Mouse (Mus musculus) adrenal gland, adult 2 months (tissue): ENCODE measurements around the gene Shld1. TPM values are rescaled to one million over a fixed set of nuclear protein-coding genes. Genes with fewer than 3 reads are reported as not detected.

Experiments used
- DNase-seq: peaks from one replicate; pipeline ENCODE4 v3.0.0; 2021
- long read RNA-seq: library from polyadenylated mRNA; stranded (forward); transcript quantifications from one replicate; pipeline ENCODE4 v2.0.0, GENCODE M21; 2021
- polyA plus RNA-seq: library from polyadenylated mRNA; depleted of rRNA; stranded (reverse); fragments of >200 nt; gene quantifications from 2 replicates; pipeline ENCODE4 v1.2.3, GENCODE M21; 2012; rRNA removed
- total RNA-seq, 2 experiments: library from RNA; stranded (reverse); gene quantifications; 2 replicates each; pipeline ENCODE4 v1.2.3; 2021

The Shld1 gene
- total RNA-seq (1 to 10 TPM; 6.6 to 8.0 TPM), polyA plus RNA-seq (10.1 and 10.3 TPM in 2 replicates)
- long read RNA-seq, partial matches to known transcripts: 1 of 8 reads
- long read RNA-seq, other reads (novel, unspliced or antisense): 5 of 8 reads

DNA sequence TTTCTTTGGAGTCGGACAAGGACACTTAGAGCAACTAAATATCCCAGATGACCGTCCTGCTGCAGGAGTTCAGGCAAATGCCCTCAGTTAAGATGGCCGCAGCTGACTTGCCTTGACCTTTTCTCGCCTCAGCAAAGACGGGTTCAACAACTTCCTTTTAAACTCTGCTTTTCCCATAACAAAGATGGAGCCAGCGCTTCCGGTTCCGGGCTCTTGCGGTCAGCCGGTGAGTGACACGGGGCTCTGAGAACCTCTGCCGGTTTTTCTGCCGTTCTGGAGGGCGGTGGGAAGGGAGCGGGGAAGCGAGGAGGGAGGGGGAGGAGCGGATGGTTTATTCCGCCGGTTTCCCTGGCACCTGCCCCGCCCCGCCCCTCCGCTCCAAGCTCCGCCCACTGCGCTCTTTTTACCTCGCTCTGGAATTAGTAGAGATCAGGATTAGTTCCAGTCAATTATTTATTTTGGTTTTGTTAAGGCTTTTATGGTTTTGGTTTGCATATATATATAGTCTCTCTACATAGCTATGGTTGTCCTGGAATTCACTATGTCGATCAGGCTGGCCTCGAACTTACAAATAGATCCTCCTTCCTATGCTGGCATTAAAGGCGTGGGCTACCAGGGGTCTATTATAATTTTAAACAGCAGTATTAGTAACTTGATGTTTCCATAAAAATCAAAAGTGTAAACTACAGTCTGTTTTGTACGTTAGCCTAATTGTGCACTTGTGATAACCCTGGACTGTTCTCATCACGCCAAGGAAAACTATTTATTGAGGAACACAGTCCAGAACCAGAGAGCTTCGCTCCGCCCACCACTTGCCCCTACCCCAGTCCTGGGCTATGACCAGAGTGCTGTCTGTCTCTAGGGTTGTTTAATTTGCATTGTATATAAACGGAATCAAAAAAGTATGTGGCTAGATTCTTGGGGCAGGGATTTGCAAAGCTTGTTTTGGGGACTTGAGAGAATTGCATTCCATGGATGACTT lies at the start of gene Shld1:
Gene Shld1, plus strand, starts transcription at position 176 of the 982 bp plus-strand sequence.
- DNase-seq: peak; percentile 93

DNA sequence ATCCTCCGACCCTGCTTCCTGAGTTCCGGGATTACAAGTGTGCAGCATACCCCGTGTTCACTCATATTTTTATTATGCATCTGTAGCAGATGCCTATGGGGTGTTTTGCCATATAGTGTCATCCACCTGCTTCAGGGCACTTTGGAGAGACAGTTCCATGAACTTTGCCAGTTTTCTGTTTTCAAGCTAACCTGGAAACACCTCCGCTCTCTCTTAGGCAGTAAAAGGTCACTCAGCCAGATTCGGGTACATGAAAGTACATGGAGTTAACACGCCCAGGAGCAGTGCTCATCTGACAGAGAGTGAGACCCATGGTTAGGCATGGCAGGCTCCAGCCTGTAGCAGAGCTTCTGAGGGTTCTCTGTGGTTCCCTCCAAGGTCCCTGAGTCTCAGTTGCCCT lies 48.4 kb upstream of the Shld1 start:
- no peak for DNase-seq

DNA sequence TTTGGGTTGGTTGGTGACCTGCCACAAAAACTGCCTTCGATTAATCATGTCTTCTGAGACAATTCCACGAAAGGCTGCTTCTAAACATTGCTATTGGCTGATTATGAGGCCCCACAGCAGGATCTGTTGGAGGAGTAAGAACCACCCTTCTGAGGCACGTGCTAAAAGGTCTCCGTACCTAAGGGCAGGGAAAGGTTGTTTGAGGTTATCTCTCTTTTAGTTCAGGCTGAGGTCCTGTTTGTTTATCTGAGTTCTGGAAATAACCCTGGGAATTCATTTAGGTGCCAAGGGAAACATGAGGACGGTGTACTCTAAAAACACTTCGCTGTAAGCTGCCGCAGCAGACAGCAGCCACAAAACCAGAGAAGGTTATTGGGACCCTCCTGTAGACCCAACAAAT lies 47.4 kb upstream of the Shld1 start:
- no peak for DNase-seq

DNA sequence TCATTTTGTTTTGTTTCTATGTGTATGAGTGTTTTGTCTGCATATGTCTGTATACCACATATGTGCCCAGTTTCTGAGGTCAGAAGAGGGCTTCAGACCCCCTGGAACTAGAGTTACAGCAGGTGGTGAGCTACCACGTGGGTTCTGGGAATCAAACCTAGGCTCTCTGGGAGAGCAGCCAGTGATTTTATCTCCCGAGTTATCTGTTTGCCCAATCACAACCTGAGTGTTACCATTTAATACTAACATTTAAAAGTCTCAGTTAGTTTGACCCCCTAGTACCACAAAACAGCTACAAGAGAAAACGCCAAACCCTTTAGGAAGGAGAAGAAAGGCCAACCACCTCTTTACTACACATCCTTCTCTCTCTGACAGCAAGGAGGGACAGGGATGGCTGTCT lies 45.5 kb upstream of the Shld1 start:
- DNase-seq: no peak

DNA sequence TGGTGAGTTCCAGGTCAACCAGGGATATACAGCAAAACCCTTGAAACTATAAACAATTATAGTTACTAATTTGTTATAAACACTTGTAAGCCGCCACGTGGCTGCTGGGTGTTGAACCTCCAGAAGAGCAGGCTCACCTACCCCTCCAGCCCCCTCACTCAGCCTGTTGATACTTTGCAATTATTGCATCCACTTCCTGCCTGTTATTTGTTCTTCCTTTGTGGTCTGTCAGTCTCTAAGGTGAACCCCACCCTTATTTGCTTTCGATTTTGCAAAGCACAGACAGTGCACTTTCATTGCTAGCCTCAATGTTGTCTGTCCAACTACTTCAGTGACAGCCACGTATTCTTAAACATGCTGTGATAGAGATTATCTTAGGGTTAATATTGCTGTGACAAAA lies 43.6 kb upstream of the Shld1 start:
- no peak for DNase-seq

DNA sequence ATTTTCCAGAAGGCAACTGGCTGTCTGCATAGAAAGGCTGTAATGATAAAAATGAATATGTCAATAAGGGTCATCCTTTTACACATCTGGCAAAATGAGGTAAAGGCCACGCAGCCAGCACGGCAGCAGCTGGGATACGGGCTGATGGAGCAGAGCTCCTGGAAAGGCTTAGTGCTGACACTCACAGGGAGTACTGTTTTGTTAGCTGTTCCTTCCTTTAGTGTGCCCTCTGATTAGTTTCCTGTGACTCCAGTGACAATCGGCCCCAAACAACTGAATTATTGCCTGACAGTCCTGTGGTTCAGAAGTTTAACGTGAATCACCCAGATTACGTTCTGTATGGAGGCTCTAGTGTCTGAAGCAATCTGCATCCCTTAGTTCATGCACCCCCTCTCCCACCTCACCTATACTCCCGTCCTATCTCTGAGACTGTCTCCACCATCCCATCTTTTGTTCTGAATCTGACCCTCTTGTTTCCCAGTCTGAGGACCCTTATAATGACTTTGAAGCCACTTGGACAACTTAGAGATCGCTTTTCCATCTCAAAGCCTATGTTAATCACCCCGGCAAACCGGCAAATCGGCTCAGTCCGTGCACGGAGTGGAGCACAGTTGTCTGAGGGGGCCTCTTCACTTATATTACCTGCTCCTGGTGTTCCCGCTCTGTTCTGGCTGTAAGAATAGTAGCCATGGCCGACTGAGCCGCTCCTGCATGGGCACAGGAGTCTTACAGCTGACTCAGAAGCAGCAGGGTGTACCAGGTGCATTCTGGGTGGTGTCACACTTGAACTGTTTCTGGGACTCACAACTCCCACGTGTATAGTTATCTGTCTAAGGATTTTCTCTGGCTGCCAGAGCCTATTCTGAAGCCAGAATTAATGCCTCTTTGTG lies 39.6 kb upstream of the Shld1 start:
- DNase-seq: no peak

DNA sequence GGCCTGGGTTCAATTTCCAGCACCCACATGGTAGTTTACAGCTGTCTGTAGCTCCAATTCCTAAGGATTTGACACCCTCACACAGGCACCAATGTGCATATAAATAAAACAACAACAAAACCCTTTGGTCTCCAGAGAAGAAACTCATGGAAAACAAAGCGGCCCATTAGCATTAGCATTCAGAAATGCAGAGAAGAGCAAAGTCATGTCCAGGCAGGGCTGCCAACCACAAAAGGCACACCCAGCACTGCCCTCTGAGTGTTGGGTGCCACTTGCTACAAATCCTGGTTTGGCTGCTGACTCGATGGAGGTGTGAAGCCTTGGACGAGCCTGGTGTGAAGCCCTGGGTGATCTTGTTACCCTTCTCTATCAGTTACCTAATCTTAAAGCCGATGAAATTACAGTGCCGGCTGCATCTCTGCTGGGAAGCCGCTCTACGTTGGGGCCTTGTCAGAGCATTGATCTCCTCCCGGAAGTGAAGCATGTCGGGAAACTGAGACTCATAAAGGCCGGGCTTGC lies 37.3 kb upstream of the Shld1 start:
- DNase-seq: no peak

DNA sequence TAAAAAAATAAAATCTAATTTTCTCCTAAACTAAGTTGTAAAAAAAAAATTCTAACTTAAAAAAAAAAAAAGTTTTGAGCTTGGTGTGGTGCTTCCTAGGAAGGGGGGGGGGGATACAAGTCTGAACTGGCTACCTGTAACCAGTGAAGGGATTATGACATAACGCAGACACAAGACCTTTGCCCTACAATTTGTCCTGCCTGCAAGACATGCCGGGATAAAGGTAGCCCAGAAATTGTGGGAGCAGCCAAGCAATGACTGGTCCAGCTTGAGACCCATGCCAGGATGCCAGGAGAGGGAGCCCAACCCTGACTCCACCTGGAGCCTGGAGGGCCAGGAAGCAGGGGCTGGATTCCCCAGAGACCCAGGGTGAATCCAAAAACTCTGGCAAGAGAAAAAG lies 36.2 kb upstream of the Shld1 start:
- no peak for DNase-seq

DNA sequence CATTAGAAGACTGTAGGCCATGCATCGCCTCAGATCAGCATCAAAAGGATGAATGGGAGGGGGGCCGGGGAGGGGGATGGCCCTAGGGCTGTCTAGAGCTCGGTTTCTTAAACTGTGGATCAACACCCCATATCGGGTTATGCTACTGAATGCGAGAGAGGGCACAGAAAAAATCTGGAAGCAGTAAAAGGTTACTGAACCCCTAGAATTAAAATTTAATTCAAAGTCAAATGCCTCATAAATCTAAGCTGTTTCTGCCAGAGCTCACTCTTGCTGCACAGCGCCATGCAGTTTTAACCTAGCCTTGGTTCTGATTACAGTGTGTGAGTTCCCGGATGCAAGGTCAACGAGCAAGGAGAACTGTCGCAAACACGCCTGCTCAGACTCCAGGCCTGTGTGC lies 34.3 kb upstream of the Shld1 start:
- peak; percentile 76 for DNase-seq

DNA sequence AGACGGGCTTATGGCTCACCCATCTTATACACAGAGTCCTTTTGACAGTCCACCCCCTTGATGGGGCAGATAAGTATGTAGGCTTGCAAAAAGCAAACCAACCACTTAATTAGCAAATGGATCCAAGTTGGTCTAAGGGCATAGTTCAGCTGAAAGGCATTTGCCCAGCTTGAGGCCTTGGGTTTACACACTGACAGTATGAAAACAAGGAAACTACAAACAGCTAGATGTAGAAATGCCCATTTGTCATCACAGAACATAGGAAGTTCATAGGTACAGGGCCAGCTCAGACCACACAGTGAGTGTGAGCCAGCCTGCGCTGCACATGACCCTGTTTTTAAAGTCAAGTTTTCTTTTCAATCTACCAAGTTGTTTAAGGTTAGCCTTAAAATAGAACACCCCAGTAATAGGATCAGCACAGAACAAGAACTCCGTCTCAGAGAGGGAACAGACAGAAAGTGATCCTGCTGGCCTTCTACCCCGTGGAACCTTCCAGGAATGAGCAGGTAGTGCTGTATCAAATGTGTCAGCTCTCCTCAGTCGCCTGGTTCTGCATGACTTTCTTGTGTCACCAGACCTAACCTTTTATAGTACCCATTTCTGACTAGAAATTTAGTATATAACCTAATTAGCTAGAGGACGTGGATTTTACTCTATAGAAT lies 31.8 kb upstream of the Shld1 start:
- no peak for DNase-seq

DNA sequence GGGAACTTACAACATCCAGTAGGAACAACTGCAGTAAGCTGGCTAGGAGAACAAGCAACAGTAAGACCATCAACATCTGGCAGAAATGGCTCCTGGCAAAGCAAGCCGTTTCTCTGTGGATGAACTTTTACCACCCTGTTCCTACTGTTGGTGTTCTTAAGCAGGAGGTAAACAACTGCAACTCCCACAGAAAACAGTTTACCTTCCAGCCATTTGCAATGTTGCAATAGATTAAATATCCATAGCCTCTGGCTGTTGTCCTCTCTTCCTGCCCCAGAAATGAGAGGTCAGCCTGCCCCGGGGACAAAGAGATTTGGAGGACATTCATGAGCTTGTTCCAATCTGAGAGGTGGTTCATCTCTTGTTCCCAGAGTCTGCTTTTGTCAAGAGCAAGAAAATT lies 29.5 kb upstream of the Shld1 start:
- DNase-seq: no peak

DNA sequence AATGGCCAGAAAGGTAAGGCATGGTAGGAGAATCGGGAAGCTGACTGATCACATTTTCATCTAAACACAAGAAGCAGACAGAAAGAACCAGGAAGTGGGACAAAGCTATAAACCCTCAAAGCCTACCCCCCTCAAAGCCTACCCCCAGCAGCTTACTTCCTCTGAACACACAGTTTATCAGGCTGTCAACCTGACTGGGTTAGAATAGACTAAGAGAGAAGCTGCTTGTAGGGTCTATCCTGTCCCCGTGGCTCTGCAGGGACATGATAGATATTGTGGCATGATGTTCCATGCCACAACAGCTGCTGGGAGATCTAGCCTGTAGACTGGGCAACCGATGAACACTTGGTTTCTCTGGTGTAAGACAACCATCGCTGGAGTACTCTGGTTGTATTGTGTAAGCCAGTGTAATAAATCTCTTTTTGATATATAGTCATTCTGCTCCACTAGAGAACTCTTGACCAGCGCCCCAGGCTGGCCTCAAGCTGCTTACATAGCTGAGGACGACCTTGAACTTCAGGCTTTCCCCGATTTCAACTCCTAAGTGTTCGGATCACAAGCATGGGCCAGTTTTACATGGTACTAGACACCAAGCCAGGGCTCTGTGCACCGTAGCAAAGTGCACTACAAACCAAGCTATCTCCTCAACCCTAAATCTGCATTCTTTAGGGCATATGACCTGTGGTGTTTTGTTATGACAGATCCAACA lies 28.2 kb upstream of the Shld1 start:
- peak; percentile 27 for DNase-seq

DNA sequence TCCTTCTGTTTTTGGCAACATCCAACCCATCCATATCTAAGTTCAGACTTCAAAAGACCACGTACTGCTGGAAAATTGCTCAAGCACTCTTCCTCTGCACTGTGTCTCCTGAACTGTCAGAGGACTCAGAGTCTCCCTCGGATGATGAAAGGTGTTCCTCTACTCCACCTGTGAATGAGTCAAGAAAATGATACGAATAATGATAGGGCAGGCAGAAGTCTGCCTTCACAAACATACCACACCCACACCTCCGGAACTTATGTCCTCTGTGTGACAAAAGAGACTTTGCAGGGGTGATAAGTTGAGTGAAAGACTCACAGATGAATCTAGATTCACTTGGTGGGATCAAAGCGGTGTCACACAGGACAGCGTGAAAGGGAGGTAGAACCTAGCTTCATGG lies 17.6 kb upstream of the Shld1 start:
- no peak for DNase-seq

DNA sequence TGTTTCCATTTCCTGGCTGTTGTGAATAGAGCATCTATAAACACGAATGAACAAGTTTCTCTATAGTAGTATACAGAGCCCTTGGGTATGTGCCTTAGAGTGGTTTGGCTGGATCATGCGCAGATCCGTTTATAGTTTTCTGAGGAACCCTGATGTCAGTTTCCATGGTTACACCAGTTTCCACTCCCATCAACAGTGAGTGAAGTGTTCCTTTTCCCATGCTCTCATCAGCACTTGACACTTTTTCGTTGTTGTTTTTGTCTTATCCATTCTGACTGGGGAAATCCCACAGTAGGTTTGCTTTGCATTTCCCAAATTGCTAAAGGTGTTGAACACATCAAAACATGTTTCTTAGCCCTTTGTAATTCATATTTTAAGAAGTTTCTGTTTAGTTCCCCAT lies 16.4 kb upstream of the Shld1 start:
- DNase-seq: no peak

DNA sequence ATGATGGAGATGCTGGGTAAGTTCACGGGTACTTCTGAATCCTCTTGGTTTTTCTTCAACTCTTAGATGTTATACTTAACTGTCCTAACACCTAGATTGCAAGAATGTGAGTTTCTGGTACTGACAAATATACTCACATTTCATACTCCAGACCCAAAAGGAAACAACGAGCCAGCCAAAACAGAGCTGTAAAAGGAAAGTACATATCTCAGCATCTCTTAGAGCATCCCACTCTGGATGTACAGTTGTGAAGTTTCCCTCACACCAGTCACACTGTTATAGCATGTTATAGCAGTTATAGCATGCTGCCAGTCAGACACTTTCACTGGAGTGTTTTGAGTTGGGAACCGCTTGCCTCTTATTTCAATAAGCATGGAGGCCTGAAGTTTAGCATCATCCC lies 14.6 kb upstream of the Shld1 start:
- no peak for DNase-seq

DNA sequence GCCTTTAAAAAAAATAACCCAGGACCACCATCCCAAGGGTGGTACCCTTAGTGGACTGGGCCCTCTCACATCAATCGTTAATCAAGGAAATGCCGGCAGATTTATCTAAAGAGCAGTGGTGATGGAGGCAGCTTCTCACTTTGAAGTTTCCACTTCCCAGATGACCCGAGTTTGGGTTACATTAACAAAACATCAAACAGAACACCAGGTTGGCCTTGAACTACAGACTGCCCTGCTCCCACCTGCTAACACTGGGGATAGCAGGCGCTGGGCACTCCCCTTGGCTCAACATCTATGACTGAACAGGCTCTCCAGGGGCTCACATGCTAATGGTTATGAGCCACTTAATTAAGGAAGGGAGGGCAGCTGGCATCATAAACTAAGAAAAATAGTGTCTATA lies 10.6 kb upstream of the Shld1 start:
- DNase-seq: no peak

DNA sequence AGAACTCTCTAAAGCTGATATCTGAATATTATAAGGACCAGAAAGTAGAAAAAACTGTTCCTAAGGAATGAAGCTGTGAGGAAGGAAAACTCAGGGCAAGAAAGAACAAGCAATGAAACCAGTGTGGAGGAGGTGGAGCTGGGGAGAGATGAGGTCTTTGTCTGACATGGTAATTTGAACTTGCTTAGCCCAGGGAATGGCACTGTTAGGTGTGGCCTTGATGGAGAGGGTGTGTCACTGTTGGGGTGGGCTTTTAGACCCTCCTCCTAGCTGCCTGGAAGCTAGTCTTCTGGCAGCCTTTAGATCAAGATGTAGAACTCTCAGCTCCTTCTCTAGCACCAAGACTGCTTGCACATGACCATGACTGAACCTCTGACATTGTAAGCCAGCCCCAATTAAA lies 1.7 kb upstream of the Shld1 start:
- no peak for DNase-seq

DNA sequence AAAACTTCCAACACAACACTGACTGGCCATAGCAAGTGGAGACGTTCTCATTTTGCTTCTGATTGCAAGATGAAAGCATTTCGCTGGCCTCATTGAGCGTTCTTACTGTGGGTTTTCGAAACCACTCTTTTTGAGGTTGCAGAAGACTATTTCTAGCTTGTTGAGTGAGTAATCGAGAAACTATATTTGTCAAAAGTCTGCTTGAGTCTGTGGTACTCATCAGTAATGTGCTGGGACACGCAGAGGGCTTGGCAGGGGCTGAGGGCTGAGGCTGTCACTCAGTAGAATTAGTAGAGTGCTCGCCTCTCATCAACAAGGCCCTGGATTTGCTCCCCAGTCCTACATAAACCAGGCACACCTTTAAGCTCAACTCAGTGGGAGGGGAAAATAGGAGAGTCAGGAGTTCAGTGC lies 1.9 kb downstream of the Shld1 start:
- DNase-seq: no peak

DNA sequence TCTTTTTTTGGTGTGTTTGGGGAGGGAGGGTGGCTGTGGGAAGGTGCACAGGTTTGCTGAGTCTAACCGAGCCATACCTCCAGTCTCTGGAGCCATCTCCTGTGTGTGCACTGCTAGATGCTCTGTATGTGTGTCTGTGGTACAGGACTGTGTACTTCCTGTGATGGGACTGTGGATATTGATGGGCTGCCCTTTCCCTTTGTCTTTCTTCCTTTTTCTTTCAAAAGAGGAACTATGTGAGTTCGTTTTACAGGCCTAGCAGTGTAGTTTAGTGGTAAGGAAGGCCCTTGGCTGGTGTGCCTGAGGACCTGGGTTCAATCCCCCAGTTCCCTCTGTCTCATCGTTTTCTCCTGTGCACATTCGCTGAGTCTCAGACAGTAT lies 2.4 kb downstream of the Shld1 start:
- no peak for DNase-seq

DNA sequence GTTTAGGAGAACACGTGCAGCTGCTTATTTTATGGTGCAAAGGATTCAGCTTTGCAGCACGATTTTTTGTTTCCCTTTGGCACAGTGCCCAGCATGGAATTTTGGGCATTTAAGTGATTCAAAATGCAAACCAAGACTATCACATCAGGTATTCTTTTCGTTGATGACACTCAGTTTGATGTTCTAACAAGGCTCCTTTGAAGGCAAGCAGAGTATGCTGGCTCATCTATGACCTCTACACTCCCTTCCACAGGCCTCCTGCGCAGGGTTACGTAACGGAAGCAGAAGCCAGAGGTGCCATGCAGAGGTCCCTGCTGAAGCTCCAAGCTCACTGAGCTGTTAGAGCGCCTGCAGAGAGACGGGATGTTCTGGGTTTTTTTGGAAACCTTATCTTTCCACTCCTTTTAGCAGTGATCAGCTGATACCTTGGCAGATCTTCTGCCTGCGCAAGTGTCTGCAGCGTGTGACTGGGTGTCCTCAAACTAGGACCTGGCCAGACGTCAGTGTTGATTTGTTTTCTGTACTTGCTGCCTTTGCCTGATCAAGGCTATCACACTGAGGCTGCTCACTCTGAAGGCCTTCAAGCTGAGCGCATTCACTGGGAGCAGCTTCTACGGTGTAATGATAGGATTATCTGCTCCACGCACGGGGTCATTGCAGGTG lies 3.0 kb downstream of the Shld1 start:
- DNase-seq: peak; percentile 66

DNA sequence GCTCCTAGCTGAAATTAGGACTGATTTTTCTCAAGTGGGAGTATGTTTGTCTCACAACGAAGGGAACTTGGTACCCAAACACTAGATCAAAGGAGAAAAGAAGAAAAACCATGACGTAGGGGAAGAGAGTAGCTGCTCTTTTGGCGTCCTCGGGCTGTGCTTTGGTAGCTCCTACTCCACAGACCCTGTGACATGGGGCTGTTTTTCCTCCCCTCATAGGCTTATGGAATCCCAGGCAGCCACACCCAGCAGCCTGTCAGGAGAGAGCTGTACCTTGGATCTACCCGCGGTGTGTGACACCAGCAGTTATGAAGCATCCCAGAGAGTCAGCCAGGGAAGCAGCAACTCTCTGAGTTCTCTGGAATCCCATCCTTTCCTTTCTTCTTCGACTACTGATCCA lies 5.0 kb downstream of the Shld1 start:
- no peak for DNase-seq
